Mouse (Mus musculus) lung, adult 2 months (tissue): ENCODE data around the gene Rnase9.

Source experiments
- CTCF ChIP-seq: fragments of 200-500 bp; IDR thresholded peaks from 2 replicates; pipeline ENCODE4 v1.5.1; 2011; ENCODE audit warnings: mild to moderate bottlenecking, low read length, control low read depth; ENCODE audit not compliant: insufficient read depth
- POLR2A ChIP-seq: fragments of 200-500 bp; IDR thresholded peaks from 2 replicates; pipeline ENCODE4 v1.6.1; 2011; ENCODE audit warnings: low read depth, mild to moderate bottlenecking, control low read depth, low read length, borderline replicate concordance; ENCODE audit errors: extremely low read depth

GRCm38 (mm10) chr14:51060761-51061160 lies 19.1 kb upstream of the Rnase9 start:
- TF ChIP-seq CTCF = no peak
- no peak for TF ChIP-seq POLR2A
